Mouse (Mus musculus): ENCODE measurements around the gene Cluap1. TPM values are rescaled to one million over a fixed set of nuclear protein-coding genes. Genes with fewer than 3 reads are reported as not detected.
A peak's percentile ranks its signal among the peaks of the same experiment; 100 is the strongest.
"Not testable (repeated sequence)": the region's sequence is repeated elsewhere in the genome, so short reads cannot be mapped to it uniquely, and the experiment has no call there.

Cluap1 gene
- polyA plus RNA-seq, 1 experiment from 2014 or later = 22.5 TPM

DNA sequence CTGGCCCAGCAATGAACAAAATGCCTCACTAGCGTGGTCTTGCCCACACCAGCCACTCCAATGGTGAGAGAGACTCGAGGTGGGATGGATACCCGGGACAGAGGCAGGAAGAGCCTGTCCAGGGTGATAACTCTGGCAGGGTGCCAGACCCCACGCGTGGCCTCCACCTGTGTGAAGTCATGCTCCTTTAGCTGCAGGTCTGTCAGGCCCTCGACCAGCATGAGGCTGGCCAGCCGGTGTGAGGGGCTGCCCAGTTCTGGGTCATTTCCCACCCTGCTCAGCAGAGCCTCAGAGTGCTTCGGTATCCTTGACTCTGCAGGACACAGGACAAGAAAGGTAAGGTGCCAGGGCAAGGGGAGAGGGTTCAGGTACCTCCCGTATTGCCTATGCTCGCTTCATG lies 56.4 kb downstream of the Cluap1 start:
- H3K4me3 ChIP-seq = no peak overlapping the region

DNA sequence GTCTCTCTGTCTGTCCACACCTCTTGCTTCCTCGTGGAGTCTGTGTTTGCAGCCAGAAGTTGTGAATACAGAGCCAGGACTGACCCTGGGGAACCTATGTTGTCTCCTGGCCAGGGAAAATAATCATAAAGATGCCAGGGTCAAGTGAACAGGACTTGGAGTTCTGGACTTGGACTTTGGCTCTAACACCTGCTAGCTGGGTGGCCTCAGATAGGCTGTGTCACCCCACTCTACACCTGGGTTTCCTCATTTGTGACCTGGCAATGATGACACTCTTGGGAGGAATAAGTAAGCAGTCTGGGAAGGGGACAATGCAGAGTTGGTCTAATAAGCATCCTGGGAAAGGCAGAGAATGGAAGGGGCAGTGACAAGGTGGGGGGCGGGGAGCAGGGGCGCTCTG lies 56.9 kb downstream of the Cluap1 start:
- H3K27me3 ChIP-seq (ENCODE audit: low read depth, poor library complexity, severe bottlenecking) = no peaks in the 10 kb centered on the region
- no peak for DNase-seq (ENCODE audit: low spot score)
- H3K9me3 ChIP-seq (replicated peaks) = no peaks in the 10 kb centered on the region
- H3K4me3 ChIP-seq = no peak overlapping the region
- H3K27ac ChIP-seq (replicated peaks) = no peak overlapping the region
- 88% methylated on average over 3 of the region's 3 CpGs for WGBS
- H3K36me3 ChIP-seq = no peaks in the 10 kb centered on the region
- H3K4me1 ChIP-seq = no peaks in the 10 kb centered on the region

More for the DNA sequence above, 56.4 kb downstream of the Cluap1 start:
- H3K27ac ChIP-seq (replicated peaks) = no peak overlapping the region
- H3K9me3 ChIP-seq (replicated peaks) = no peaks in the 10 kb centered on the region
- DNase-seq (ENCODE audit: low spot score) = no peak
- H3K36me3 ChIP-seq = no peaks in the 10 kb centered on the region
- WGBS = 85% methylated on average over 10 of the region's 10 CpGs
- no peaks in the 10 kb centered on the region for H3K4me1 ChIP-seq
- H3K27me3 ChIP-seq (ENCODE audit: low read depth, poor library complexity, severe bottlenecking) = no peaks in the 10 kb centered on the region

DNA sequence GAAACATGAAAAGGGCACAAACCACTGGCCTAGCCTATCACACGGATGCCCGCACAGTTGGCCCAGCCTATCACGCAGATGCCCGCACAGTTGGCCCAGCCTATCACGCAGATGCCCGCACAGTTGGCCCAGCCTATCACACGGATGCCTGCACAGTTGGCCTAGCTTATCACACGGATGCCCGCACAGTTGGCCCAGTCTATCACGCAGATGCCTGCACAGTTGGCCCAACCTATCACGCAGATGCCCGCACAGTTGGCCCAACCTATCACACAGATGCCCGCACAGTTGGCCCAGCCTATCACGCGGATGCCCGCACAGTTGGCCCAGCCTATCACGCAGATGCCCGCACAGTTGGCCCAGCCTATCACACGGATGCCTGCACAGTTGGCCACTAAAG lies 65.9 kb downstream of the Cluap1 start:
- DNase-seq (ENCODE audit: low spot score); H3K27me3 ChIP-seq (ENCODE audit: low read depth, poor library complexity, severe bottlenecking); H3K9me3 ChIP-seq (replicated peaks); H3K4me3 ChIP-seq; H3K4me1 ChIP-seq; H3K27ac ChIP-seq (replicated peaks): not testable (repeated sequence)
- H3K36me3 ChIP-seq = peaks cover 23% of the 10 kb centered on the region
- WGBS = 91% methylated on average over 19 of the region's 19 CpGs

DNA sequence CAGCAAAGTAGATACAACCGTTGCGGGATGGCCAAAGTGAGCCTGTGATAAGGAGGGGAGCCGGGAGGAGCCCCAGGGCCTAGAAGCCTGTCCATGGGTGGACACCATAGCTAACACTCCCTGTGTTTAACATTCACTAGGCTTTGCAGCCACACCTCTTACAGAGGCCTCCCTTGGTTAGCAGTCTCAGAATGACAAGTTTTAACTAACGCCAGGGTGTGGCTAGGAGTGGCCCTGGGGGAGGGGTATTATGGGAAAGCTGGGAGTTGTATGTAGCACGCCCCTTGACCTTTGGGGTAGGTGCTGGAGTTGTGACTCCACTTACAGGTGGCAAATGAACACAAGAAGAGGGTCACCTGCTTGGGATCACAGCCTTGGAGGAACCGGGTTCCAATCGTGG lies 67.1 kb downstream of the Cluap1 start:
- 86% methylated on average over 7 of the region's 7 CpGs for WGBS
- no peak for DNase-seq (ENCODE audit: low spot score)
- Histone ChIP-seq H3K27ac (replicated peaks) (no peak overlapping the region), H3K27me3 (ENCODE audit: low read depth, poor library complexity, severe bottlenecking) (no peaks in the 10 kb centered on the region), H3K4me1 (no peaks in the 10 kb centered on the region; the same call in 1 of the 2 replicates), H3K36me3 (peaks cover 35% of the 10 kb centered on the region), H3K4me3 (no peak overlapping the region), H3K9me3 (replicated peaks) (no peaks in the 10 kb centered on the region)

DNA sequence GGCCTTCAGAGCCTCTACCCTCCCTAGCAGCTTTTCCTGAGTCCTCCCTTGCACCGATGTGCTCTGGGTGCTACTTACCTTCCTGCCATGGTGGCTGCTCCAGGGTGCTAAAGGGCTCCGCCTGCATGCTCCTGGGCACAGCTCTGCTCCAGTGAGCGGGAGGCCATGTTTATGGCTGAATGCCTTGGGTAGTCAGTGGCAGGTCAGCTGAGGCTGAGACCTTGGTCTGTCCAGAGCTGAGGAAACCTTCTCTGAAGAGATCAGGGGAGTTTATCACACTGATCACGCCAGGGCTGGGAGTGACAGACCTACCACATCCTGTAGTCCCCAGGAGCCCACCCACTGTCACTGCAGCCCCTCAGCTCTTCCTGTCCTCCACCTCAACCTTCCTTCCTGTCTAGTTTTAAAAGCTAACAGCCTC lies 67.7 kb downstream of the Cluap1 start, which contains the start of gene Nlrc3:
TSS of gene Nlrc3 (minus strand) at position 382 of the 421 bp plus-strand sequence.
- no peak for DNase-seq (ENCODE audit: low spot score)
- H3K27me3 ChIP-seq (ENCODE audit: low read depth, poor library complexity, severe bottlenecking) = no peaks in the 10 kb centered on the region
- 79% methylated on average over 4 of the region's 4 CpGs for WGBS

DNA sequence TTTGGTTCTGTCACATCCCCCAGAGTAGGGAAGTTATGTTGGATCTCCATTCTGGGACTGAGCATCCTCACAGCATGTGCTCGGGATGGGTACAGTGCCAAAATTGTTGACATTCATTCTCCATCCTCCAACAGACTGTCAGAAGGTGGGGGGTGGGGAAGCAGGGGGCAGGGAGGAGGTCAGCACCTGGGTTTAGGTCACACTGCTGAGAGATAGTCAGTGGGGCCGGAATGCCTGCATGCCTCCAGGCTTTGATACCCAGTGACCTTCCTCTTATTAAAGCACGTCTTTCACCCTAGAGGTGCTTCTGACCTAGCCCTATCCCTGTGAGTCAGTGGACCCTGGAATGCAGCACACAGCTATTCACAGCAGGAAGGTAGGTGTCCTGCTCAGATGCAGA lies 68.1 kb downstream of the Cluap1 start:
- H3K36me3 ChIP-seq = peaks cover 45% of the 10 kb centered on the region
- no peaks in the 10 kb centered on the region for H3K9me3 ChIP-seq (replicated peaks)
- no peak for DNase-seq (ENCODE audit: low spot score)
- no peak overlapping the region for H3K4me3 ChIP-seq
- no peaks in the 10 kb centered on the region; the same call in 1 of the 2 replicates for H3K4me1 ChIP-seq
- no peaks in the 10 kb centered on the region for H3K27me3 ChIP-seq (ENCODE audit: low read depth, poor library complexity, severe bottlenecking)
- 54% methylated on average over 3 of the region's 3 CpGs for WGBS
- no peak overlapping the region for H3K27ac ChIP-seq (replicated peaks)

More for the DNA sequence above, 67.7 kb downstream of the Cluap1 start, which contains the start of gene Nlrc3:
- H3K27ac ChIP-seq (replicated peaks) = 0 out of 2 replicates have a peak within 1 kb of the TSS, but pooled peaks have one; percentile 19
- no peaks in the 10 kb centered on the region for H3K9me3 ChIP-seq (replicated peaks)
- H3K36me3 ChIP-seq = peaks cover 41% of the 10 kb centered on the region
- H3K4me3 ChIP-seq = no peak within 1 kb of the TSS
- H3K4me1 ChIP-seq = no peaks in the 10 kb centered on the region; the same call in 1 of the 2 replicates

DNA sequence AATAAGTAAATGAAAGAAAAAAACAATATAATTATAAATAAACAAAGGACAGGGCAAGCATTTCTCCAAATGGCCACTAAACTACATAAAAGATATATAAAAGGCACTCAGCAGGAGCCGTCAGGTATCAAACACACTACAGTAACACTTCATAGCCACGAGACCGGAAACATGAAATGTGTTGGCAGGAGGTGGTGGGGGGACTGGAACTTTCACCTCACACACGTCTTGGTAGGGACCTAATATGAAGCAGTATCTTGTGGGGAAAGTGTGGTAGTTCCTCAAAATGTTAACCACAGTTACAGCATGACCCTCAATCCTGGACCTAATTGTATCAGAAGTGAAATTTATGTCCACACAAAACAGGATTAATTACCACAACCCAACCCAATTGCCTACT lies 73.6 kb downstream of the Cluap1 start:
- Histone ChIP-seq H3K4me3 (no peak overlapping the region), H3K36me3 (peaks cover 100% of the 10 kb centered on the region), H3K9me3 (replicated peaks) (no peaks in the 10 kb centered on the region), H3K4me1 (no peaks in the 10 kb centered on the region), H3K27me3 (ENCODE audit: low read depth, poor library complexity, severe bottlenecking) (no peaks in the 10 kb centered on the region), H3K27ac (replicated peaks) (no peak overlapping the region)
- no peak for DNase-seq (ENCODE audit: low spot score)
- 91% methylated on average over 4 of the region's 4 CpGs for WGBS

DNA sequence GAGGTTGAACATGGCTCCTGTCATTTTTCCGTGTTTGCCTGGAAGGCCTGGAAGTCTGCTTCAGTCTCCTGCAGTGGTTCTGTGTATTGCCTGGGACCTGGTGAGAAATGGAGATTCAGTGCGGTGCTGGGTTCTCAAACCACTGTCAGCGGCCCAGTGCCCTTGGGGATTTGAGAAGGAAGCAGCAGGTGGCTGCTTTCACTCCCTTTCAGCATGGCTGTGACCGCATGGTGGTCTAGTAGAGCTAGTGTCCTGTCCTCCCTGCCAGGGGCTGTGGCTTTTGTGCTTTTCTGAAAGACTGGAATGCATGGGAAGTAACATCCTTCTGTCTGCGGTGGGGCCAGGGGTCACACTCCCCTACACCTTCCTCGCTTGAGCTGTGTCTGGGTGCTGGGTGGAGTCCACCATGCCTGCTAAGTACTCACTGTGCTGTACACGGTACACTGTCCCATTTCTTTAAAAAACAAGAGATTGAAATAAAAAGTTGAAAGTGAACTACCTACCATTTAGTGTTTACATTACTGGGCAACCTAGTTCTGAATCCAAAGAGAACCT lies 74.6 kb downstream of the Cluap1 start:
- no peak for DNase-seq (ENCODE audit: low spot score)
- 56% methylated on average over 7 of the region's 7 CpGs for WGBS
- Histone ChIP-seq H3K27me3 (ENCODE audit: low read depth, poor library complexity, severe bottlenecking) (no peaks in the 10 kb centered on the region), H3K4me3 (no peak overlapping the region), H3K36me3 (peaks cover 100% of the 10 kb centered on the region), H3K4me1 (no peaks in the 10 kb centered on the region), H3K9me3 (replicated peaks) (no peaks in the 10 kb centered on the region), H3K27ac (replicated peaks) (no peak overlapping the region)

DNA sequence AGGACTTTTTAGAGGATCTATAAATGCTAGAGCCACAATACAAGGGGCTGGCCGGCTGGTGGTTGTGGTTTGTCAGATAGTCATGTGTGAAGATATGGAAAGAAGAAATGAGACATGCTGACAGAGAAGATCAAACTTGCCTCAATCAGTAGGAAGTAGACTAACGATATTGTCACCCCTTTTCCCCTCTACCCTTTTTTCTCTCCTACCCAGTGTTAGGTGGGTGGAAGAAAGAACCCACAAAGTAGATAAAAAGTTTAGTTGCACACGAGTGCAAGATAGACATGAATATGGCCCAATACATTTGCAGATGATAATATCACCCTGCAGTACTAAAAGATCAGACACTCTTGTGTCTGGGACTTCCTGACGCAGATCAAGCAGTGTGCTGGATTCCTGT lies 79.8 kb downstream of the Cluap1 start:
- H3K27ac ChIP-seq (replicated peaks) = no peak overlapping the region
- no peaks in the 10 kb centered on the region for H3K9me3 ChIP-seq (replicated peaks)
- H3K4me1 ChIP-seq = no peaks in the 10 kb centered on the region
- DNase-seq (ENCODE audit: low spot score) = no peak
- H3K4me3 ChIP-seq = no peak overlapping the region
- H3K27me3 ChIP-seq (ENCODE audit: low read depth, poor library complexity, severe bottlenecking) = no peaks in the 10 kb centered on the region
- 90% methylated on average over 4 of the region's 4 CpGs for WGBS
- peaks cover 99% of the 10 kb centered on the region for H3K36me3 ChIP-seq

Small RNA genes within 50 kb of the gene (microRNA-seq; reads per million reads assigned to microRNA genes)
- gene Gm23493 = not detected

Other genes starting within 250 kb of the Cluap1 start
- not detected in 2 replicates for gene Mefv, start 190.7 kb upstream of the Cluap1 start, polyA plus RNA-seq (2016; fragmentation: Nextera tagmentation; extraction: Ambion mirVana)
- 49.1 and 54.7 TPM in 2 replicates for gene Zfp263, start 164.7 kb upstream of the Cluap1 start, polyA plus RNA-seq (2016; fragmentation: Nextera tagmentation; extraction: Ambion mirVana)
- gene Olfr15, start 77.9 kb upstream of the Cluap1 start, polyA plus RNA-seq (2016; fragmentation: Nextera tagmentation; extraction: Ambion mirVana) = not detected in 2 replicates
- 1.00 and 1.3 TPM in 2 replicates for gene Zfp174, start 61.5 kb upstream of the Cluap1 start, polyA plus RNA-seq (2016; fragmentation: Nextera tagmentation; extraction: Ambion mirVana)
- gene Naa60, start 36.4 kb upstream of the Cluap1 start, polyA plus RNA-seq (2016; fragmentation: Nextera tagmentation; extraction: Ambion mirVana) = 60.7 and 68.7 TPM in 2 replicates
- 7.0 and 10.8 TPM in 2 replicates for gene Zfp597, start 24.2 kb upstream of the Cluap1 start, polyA plus RNA-seq (2016; fragmentation: Nextera tagmentation; extraction: Ambion mirVana)
- 4.1 and 5.1 TPM in 2 replicates for gene Gm20695, start 24.2 kb upstream of the Cluap1 start, polyA plus RNA-seq (2016; fragmentation: Nextera tagmentation; extraction: Ambion mirVana)
- 5.0 and 8.5 TPM in 2 replicates for gene 1700037C18Rik, start 112 bp upstream of the Cluap1 start, polyA plus RNA-seq (2016; fragmentation: Nextera tagmentation; extraction: Ambion mirVana)
- 0.81 and 0.89 TPM in 2 replicates for gene Nlrc3, start 67.8 kb downstream of the Cluap1 start, polyA plus RNA-seq (2016; fragmentation: Nextera tagmentation; extraction: Ambion mirVana)
- 22.5 and 25.2 TPM in 2 replicates for gene Slx4, start 95.0 kb downstream of the Cluap1 start, polyA plus RNA-seq (2016; fragmentation: Nextera tagmentation; extraction: Ambion mirVana)
- gene Dnase1, start 128.1 kb downstream of the Cluap1 start, polyA plus RNA-seq (2016; fragmentation: Nextera tagmentation; extraction: Ambion mirVana) = 5.3 and 6.5 TPM in 2 replicates
- gene Trap1, start 169.0 kb downstream of the Cluap1 start, polyA plus RNA-seq (2016; fragmentation: Nextera tagmentation; extraction: Ambion mirVana) = 85.5 and 90.6 TPM in 2 replicates

All from midbrain, embryonic 10.5 days (tissue).